Mouse (Mus musculus): ENCODE measurements around the gene Sh3bgrl3.
"Not testable (repeated sequence)": the region's sequence is repeated elsewhere in the genome, so short reads cannot be mapped to it uniquely, and the experiment has no call there.

Sh3bgrl3 gene

GRCm38 (mm10) chr4:134128221-134128982 is at the start of gene Sh3bgrl3:
Gene Sh3bgrl3, minus strand, starts transcription at chr4:134128789.
- in situ Hi-C loops (cut with MboI), result loop anchor here (5.0 kb wide), 1 partner anchor 36 kb away; no protein-coding TSS in a partner anchor

- in situ Hi-C loops (cut with MboI), result no loop called here
Measured at GRCm38 (mm10) chr4:134172391-134172790, 43.8 kb upstream of the Sh3bgrl3 start.

- in situ Hi-C loops (cut with MboI), result no loop called here
Measured at GRCm38 (mm10) chr4:134166906-134167305, 38.3 kb upstream of the Sh3bgrl3 start.

- in situ Hi-C loops (cut with MboI), result no loop called here
Measured at GRCm38 (mm10) chr4:134165548-134166465, 37.2 kb upstream of the Sh3bgrl3 start.

- in situ Hi-C loops (cut with MboI), result no loop called here
Measured at GRCm38 (mm10) chr4:134165024-134165423, 36.4 kb upstream of the Sh3bgrl3 start.

GRCm38 (mm10) chr4:134164591-134164990 is 36.0 kb upstream of the Sh3bgrl3 start:
- in situ Hi-C loops (cut with MboI), result no loop called here

- in situ Hi-C loops (cut with MboI), result not testable (repeated sequence)
Measured at GRCm38 (mm10) chr4:134160071-134160470, 31.5 kb upstream of the Sh3bgrl3 start.

GRCm38 (mm10) chr4:134158774-134159173 is 30.2 kb upstream of the Sh3bgrl3 start:
- in situ Hi-C loops (cut with MboI), result no loop called here

GRCm38 (mm10) chr4:134157558-134157957 is 29.0 kb upstream of the Sh3bgrl3 start:
- in situ Hi-C loops (cut with MboI), result no loop called here

- in situ Hi-C loops (cut with MboI), result no loop called here
Measured at GRCm38 (mm10) chr4:134156744-134157143, 28.2 kb upstream of the Sh3bgrl3 start.

GRCm38 (mm10) chr4:134155961-134156465 is 27.4 kb upstream of the Sh3bgrl3 start:
- in situ Hi-C loops (cut with MboI), result no loop called here

- in situ Hi-C loops (cut with MboI), result no loop called here
Measured at GRCm38 (mm10) chr4:134155531-134155930, 26.9 kb upstream of the Sh3bgrl3 start.

- in situ Hi-C loops (cut with MboI), result no loop called here
Measured at GRCm38 (mm10) chr4:134154354-134154753, 25.8 kb upstream of the Sh3bgrl3 start.

GRCm38 (mm10) chr4:134153656-134154055 is 25.1 kb upstream of the Sh3bgrl3 start:
- in situ Hi-C loops (cut with MboI), result no loop called here

GRCm38 (mm10) chr4:134152112-134152511 is 23.5 kb upstream of the Sh3bgrl3 start:
- in situ Hi-C loops (cut with MboI), result no loop called here

- in situ Hi-C loops (cut with MboI), result no loop called here
Measured at GRCm38 (mm10) chr4:134149389-134149788, 20.8 kb upstream of the Sh3bgrl3 start.

- in situ Hi-C loops (cut with MboI), result not testable (repeated sequence)
Measured at GRCm38 (mm10) chr4:134144297-134144696, 15.7 kb upstream of the Sh3bgrl3 start.

GRCm38 (mm10) chr4:134138857-134139256 is 10.3 kb upstream of the Sh3bgrl3 start:
- in situ Hi-C loops (cut with MboI), result no loop called here

- in situ Hi-C loops (cut with MboI), result no loop called here
Measured at GRCm38 (mm10) chr4:134136280-134136926, 7.8 kb upstream of the Sh3bgrl3 start.

GRCm38 (mm10) chr4:134132519-134133095 is 4.0 kb upstream of the Sh3bgrl3 start:
- in situ Hi-C loops (cut with MboI), result loop anchor here (5.0 kb wide), 1 partner anchor 95 kb away; no protein-coding TSS in a partner anchor

GRCm38 (mm10) chr4:134132117-134132516 is 3.5 kb upstream of the Sh3bgrl3 start:
- in situ Hi-C loops (cut with MboI), result loop anchor here (5.0 kb wide), 1 partner anchor 95 kb away; no protein-coding TSS in a partner anchor

All from mature B cell (primary cell).